Mouse (Mus musculus) c-Kit-negative CD71-positive TER-119-positive erythroid progenitor cells, embryonic 14.5 days (primary cell): ENCODE data around the gene Serac1.
A peak's percentile ranks its signal among the peaks of the same experiment; 100 is the strongest.

ENCODE experiments used
- DNase-seq: peaks from one replicate; pipeline ENCODE4 v3.0.0-alpha.2; 2013; ENCODE audit warnings: low read depth, low spot score

Serac1 gene

DNA sequence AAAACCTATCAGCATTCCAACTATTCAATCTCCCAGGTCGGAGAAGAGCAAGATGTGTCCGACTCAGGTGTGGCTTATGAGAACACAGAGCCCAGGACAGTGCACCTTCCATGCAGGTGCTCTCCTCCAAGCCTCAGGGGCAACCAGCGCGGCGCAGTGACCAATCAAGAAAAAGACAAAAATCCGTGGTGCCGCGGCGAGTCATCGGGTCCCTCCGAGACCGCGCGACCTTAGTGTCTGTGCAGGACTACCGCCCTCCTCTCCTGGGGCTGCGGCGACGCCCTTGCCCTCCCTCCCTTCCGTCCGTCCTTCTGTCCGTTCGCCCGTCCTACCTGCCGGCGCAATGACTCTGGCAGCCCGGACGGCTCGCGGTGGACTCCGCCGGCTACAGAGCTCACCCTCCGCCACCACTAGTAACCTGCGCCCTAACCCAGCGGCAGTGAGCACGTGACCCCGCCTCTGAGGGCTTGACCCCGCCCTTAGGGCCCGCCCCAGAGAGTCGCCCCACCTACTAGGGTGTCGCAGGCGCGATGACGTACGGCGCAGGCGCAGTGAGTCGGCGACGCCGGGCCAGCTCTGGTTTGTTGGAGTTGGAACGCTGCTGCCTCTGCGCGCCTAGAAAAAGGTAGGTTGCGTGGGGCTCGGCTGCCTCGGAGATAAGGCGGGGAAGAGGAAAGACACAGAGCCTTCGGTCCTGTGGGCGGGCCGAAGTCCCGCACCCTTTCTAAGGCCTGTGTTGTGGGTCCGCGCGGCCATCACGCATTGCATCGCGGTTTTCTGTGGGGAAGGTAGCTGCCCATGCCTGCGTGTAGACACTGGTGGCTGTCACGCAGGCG is at the start of gene Serac1, which contains the start of gene Gtf2h5:
TSS of gene Serac1 (minus strand) at position 455 of the 836 bp plus-strand sequence.
TSS of gene Gtf2h5 (plus strand) at position 500 of the 836 bp plus-strand sequence.
- peak; percentile 96 for DNase-seq

DNA sequence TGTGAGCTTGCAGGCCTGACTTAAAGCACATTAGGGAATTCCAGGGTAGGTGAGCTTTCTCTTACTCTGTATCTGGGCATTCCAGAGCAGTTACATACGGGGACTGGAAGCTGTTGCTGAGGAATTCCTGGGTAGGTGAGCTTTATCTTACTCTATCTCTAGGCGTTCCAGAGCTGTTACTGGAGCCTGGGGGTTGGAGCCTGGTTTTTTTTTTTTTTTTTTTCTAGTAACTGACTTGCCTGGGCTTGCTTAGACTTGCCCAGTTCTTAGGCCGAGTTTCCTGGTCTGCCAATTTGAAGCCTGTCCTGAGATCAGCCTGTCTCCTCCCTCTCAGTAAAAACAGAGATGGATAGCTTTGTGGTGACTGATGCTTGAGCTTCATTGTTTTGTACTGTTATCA is 48.5 kb upstream of the Serac1 start:
- DNase-seq, result no peak

DNA sequence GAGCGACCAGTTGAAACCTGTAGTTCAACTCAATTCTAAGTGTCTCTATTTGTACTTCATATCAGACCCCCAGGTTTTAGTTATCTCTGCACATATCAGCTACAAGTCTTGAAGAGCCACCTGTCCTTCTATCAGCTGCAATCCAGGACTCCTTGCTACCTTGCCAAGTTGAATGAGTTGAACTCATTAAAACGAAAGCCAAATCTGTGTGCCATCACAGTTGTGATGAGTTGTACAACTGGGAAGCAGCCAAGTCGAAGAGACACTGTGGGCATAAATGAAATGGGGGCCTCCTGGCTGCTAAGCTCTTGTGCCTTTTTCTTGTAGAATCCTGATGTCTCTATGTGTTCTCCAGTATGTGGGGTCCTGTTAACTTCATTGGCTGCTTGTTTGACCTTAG is 45.9 kb upstream of the Serac1 start:
- no peak for DNase-seq

DNA sequence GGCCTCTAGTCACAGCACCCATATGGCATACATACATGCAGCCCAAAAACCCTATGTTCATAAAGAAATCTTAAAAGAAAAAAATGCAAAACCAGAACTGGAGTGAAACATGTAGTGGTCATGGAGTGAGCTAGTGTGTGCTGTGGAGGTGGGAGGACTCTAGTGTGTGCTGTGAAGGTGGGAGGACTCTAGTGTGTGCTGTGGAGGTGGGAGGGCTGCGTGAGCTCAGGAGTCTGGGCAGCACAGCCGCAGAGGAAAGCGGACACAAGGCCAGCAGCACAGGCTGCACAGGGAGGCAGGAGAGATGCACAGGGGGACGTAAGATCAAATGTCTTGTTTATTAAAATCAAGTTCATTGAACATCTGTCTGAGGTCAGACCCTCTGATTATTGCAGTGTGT is 44.2 kb upstream of the Serac1 start:
- DNase-seq, result no peak

DNA sequence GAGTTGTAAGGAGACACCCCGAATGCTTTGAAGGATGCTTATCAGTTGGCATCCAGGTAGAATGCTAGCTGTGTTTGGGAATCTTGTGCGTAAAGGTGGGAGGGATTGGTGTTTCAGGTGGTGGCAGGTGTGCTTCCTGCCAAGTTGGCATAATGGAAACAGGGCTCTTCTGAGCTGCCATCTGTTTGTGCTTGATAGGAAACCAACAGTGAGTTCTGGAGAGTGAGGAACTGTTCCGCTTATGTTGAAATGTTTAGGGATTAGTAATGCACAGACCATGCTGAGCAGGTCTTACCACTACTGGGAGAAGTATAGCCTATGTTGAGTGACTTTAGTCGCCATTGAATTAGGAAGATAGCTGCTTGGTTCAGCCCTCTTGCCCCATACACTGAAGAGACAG is 39.3 kb upstream of the Serac1 start:
- no peak for DNase-seq

DNA sequence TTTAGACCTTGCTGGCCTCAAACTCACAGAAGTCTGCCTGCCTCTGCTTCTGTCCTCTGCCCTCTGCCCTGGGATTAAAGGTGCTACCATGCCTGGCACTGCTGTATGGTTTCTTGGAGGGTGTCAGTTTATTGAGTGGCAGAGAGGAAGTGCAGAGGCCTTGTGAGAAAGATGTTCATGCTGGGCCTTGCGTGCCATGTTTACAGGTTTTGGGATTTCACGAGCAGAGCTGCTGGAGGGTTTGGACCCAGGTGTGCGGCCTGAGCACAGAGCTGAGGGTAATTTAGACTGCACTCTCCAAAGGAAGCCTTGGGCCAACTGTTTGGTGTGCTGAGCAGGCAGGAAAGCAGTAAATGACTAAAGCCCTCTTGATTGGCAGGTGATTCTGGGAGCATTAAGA is 38.4 kb upstream of the Serac1 start:
- DNase-seq, result no peak

DNA sequence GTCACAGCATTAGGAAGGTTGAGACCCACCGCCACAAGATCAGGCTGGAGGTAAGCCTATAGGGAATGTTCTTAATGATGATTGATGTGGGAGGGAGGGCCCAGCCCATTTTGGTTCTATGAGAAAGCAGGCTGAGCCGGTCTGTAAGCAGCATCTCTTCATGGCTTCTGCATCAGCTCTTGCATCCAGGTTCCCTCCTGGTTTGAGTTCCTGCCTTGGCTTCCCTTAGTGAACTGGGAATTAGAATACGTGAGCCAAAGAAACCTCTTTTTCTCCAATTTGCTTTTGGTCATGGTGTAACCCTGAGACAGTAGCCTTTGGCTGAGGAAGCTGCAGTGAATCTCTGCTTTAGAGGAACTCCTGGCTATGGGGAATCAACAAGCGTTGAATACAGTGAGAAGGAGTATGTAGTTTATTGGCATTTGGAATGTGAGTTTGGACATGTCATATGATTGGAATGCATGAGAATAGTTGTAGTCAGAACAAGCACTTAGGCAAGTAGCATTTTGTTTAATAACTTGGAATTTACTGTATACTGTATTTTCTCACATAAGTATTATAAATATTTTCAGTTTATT is 37.7 kb upstream of the Serac1 start:
- DNase-seq, result no peak

DNA sequence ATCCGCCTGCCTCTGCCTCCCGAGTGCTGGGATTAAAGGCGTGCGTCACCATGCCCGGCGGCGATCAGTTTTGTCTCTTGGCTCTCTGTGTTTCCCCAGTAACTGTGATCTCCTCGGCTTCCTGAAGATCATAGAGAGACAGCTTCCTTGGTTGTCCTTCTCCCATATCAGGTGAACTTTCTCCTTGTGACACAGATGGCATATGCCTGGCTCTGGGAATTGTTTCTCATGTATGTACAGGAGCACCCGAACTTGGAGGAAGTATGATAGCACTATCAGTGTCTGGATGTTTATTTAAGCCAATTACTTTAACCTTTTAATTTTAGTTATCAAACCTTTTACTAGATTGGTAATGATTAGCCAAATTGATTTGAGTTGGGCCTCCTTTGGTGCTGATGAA is 35.5 kb upstream of the Serac1 start:
- DNase-seq, result no peak

DNA sequence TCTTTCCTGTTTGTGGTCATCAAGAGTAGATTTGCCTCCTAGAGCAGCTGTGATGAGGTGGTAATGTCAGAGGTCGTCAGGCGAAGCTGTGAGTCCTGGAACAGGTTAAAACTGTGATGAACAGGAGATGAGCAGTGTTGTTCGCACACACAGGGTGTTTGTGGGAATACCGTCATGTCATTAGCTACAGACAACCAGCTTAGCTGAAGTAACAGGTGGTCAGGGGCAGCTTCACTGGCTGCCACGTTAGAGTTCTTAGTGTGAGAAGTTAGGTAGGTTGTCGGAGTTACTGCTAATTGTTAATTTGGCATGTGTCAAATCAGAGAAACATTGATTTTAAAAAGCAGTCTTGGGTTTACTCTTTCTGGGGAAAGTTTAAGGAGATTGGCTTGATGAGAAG is 34.1 kb upstream of the Serac1 start:
- DNase-seq, result no peak

DNA sequence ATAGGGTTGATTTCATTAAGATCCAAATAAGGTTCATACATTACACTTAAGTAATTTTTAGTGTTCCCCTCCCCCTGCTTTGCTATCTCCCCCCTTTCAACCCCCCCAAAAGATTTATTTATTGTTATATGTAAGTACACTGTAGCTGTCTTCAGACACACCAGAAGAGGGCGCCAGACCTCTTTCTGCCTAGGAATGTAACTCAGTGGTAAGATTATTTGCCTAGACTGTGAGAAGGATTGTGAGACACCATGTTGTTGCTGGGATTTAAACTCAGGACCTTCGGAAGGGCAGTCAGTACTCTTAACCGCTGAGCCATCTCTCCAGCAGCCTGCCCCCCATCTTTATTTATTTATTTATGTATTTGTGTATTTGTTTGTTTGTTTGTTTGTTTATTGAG is 31.4 kb upstream of the Serac1 start:
- DNase-seq, result no peak

DNA sequence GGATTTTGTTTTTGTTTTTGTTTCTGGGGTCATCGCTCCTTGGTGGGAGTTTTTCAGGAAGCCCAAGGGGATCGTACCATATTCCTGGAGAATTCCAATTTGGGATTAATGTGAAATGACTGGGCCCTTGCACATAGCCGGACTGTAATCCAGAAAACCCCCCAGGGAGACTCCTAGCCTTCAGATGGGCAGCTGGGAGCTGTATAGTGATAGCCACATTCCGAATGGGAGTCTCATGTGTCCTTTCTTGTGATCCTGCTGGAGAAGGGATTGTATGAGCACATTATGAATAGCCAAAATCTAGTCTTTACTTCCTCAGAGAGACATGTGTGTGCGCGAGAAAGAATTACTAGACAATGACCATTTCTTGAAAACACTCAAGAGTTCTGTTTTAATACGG is 28.6 kb upstream of the Serac1 start:
- no peak for DNase-seq

DNA sequence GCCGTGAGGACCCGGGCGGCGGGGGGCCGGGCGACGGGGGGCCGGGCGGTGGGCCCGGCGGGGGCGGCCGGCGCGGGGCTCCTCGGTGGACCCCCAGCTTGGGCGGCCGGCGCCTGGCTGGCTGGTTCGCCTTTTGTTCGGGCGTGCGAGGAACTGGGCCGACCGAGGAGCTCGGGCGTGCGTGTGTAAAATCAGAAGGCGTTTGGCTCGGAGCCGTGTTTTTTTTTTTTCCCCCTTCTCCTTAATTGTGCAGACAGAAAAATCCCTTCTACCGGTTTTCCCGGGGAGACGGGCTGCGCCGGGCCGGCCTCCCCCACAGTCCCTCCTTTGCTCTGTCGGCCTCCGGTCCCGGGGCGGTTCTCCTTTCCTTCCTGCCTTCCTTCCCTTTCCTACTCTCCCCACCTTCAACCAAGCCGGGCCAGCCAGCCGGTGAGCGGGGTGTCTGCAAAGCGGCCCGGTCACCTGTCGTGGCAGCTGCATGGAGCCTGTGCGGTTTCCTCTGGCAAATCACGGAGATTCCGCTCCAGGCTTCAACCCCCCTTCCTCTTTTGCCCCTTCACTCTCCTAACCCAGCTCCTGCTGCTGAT is 27.6 kb upstream of the Serac1 start:
- peak; percentile 8 for DNase-seq

DNA sequence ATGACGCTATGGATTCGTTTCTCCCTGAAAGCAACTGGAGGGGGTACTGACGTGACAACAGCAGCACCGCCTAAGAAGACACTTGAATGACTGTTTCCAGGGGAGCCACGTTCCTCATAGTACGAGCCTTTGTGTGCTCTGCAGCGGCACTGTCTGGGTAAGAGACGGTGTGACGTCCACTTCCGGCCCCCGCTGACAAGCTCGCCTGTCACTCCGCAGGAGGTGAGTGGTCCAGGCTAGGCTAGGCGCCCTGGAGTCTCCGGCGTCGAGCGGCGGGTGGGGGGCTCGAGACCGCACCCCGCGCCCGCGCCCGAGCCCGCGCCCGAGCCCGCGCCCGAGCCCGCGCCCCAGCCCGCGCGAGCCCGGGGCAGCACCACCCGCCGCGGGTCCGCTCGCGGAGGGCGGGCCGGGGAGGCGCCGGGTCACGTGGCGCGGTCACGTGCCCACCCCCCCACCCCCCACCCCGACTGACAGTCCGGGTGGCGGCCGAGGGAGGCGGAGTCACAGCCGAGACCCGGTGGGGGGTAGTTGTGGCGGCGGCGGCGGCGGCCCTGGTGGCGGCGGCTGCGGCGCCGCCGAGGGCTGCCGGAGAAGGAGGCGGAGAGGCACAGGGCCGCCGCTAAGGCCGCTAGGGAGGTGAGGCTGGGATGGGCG is 26.9 kb upstream of the Serac1 start, which contains the start of gene Tulp4:
TSS of gene Tulp4 (plus strand) at position 77 of the 654 bp plus-strand sequence.
- peak; percentile 42 for DNase-seq

DNA sequence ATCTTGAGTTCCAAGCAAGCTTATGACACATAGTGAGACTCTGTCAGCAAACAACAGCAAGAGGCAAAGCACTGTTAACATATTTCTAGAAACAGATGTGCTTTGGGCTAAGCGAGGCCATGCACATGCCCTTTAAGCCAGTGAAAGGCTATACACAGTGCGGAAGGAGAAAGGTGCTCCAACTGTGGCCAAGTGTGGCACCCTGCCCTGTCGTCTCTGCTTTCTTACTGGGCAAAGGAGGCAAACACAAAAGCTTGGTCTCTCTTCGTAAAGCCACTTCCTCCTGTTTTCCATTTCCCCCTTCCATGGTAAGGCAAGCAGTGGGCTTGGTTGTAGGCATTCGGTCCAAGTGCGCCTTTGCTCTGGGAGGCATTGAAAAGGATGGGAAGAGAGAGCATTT is 24.0 kb upstream of the Serac1 start:
- no peak for DNase-seq

DNA sequence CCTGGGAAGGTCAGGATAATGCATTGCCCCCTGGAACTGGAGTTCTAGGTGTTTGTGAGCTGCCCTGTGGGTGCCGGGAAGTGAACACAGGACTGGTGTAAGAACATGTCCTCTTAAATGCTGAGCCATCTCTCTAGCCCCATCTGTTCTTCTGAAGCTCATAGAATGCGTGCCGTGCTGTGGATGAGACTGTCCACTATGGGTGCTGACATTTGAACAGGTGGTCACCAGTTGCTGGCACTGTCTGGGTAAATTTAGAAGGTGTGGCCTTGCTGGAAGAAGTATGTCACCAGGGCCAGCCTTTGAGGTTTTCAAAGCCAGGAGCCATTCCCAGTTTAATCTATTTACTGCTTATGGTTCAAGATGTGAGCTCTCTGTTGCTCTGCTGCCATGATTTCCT is 22.7 kb upstream of the Serac1 start:
- no peak for DNase-seq

DNA sequence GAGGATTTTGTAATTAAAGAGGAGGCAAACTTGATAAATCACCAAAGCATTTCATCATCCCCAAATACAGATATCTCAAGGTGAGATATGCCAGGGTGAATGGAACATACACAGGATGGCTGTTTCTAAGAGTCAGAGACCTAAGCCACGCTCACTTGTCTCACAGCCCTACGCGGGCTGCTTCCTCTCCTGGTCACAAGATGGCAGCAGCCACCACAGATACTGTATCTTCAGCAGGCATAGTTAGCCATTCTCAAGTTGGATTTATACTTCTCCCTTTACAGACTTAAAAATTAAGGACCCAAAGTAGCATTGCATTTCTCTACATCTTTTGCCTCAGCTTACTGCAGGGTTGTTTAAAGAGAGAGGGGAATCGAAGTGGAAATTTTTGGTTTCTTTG is 18.3 kb upstream of the Serac1 start:
- no peak for DNase-seq

DNA sequence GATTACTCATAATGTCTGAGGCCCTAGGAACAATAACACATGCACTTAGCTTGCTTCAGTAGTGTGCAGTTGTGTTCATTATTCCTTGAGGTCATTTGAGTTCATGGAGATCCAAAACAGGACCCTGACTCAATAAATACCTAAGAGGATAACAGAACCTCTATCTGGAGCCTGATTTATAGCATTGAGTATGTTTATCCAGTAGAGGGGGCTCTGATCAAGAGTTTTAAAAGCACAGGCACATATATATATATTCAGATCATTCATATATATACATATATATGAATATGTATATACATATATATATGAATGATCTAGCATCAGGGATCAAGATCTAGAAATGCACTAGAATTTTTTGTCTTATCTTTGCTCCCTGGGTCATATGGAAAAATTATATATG is 16.0 kb upstream of the Serac1 start:
- no peak for DNase-seq

DNA sequence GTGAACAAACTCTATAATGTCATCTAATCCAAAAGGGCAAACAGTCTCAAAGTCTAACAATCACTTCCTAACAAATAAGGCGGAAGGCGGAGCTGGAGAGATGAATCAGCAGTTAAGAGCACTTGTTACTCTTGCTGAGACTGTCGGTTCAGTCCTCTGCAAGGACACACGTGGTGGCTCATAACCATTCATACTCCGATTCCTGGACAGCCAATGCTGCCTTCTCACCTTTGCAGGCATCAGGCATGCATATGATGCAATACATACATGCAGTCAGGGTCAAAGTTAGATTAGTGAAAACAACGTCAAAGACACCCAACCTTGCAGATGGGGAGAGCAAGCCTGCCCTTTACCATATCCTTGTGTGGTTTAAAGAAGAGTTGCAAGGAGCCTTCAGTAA is 12.1 kb upstream of the Serac1 start:
- no peak for DNase-seq

DNA sequence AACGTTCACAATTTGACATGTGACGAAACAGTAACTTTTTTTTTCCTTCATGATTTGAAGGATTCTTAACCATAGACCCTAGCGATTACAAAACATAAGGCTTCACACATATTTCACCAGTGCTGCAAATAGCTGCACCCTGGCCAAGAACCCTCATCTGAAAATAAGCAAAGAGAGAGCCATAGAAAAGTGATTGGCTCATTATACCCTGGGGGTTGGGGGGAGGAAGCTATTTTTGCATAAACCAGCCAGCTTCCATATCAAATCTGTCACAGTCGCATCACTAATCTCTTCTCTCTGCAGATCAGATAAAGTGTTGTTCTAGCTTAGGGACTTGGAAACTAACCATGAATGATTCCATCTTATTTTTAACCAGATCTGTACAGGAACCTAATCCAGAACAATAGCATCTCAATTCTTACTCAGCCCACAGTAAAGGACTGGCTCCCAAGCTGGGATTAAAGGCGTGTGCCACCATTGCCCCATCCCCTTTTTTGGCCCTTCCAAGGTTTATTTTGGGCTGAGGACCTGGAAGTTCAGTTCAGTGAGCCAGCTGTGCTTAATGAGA is 3.9 kb upstream of the Serac1 start:
- no peak for DNase-seq

DNA sequence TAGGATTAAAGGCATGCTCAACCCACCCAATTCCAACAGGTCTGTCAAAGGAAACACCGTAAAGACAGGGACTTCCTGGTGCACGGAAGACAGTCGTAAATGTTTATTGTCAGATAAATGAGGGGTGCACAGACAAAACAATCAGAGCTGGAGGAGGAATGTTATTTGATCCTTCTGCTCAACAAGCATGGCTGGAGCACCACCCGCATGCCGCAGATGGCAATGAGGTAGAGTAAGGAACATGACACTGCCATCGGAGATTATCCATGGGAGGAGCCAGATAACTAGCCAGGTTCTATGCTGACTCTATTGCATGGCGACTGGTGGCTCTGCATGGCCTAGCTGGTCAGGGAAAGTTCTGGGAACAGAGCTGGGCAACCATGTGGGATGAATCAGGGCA is 6.1 kb downstream of the Serac1 start:
- no peak for DNase-seq

DNA sequence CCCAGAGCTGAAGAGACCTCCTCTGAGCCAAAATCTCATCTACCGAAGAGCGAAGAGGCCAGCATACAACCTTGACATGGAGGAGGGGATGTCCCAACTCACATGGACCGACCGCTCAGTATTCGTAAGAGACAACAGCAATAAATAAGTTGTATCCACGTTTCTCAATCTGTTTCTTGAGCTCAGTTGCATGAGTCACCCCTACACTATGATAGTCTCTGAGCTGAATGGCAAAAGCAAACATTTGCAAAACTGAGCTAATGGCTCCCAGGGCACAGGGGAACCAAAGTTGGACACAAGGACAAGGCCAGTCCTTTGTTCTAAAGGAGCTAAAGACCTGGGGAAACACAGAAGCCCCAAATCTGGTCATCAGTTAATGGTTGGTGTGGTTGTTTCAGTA is 9.7 kb downstream of the Serac1 start:
- no peak for DNase-seq

DNA sequence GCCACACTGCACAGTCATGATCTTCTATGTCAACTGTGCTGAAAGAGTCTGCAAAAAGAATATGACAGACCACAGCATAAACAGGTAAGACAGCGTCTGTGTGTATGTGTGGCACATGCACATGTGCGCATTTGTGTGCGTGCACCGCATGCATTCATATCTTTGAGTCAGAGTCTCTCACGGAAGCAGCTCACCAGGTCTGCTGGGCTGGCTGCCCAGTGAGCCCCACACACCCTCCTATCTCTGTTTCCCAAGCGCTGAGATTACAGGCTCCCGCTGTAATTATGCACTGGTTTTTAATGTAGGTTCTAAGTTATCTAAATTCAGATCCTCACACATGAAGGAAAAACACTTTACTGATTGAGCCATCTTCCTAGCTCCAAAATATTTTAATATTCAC is 11.9 kb downstream of the Serac1 start:
- no peak for DNase-seq
